Mouse (Mus musculus): Measurements from ENCODE around the gene Miga2. TPM values are rescaled to one million over a fixed set of nuclear protein-coding genes. Genes with fewer than 3 reads are reported as not detected.

The Miga2 gene
- polyA plus RNA-seq, 1 experiment = 6.9 TPM

- H3K27ac ChIP-seq (ENCODE audit: insufficient read depth, low read depth, low read length) = no peak overlapping the region
- TF ChIP-seq CTCF (IDR thresholded peaks at IDR 0.05; ENCODE audit: low read depth, low read length) (no peak), POLR2A (IDR thresholded peaks at IDR 0.05; ENCODE audit: borderline replicate concordance, low read depth, low read length) (no peak)
- peak overlapping the region; percentile 94 for H3K4me3 ChIP-seq (ENCODE audit: insufficient read depth, low read length)
- no peaks in the 10 kb centered on the region for H3K4me1 ChIP-seq (ENCODE audit: control insufficient read depth, insufficient read depth, low read length)
Measured at GRCm38 (mm10) chr2:30357552-30358510, 6.2 kb upstream of the Miga2 start.

GRCm38 (mm10) chr2:30358533-30359531 lies 5.2 kb upstream of the Miga2 start, which contains the start of gene Sh3glb2:
Sh3glb2 (minus strand) TSS chr2:30359337.
- TF ChIP-seq POLR2A (IDR thresholded peaks at IDR 0.05; ENCODE audit: borderline replicate concordance, low read depth, low read length) (no peak), CTCF (IDR thresholded peaks at IDR 0.05; ENCODE audit: low read depth, low read length) (no peak)
- Histone ChIP-seq H3K4me1 (ENCODE audit: control insufficient read depth, insufficient read depth, low read length) (no peaks in the 10 kb centered on the region), H3K27ac (ENCODE audit: insufficient read depth, low read depth, low read length) (peak within 1 kb of the TSS; percentile 4; the same call in 1 of the 2 replicates), H3K4me3 (ENCODE audit: insufficient read depth, low read length) (peak within 1 kb of the TSS; percentile 94)

- peaks cover 8% of the 10 kb centered on the region for H3K4me1 ChIP-seq (ENCODE audit: control insufficient read depth, insufficient read depth, low read length)
- TF ChIP-seq CTCF (IDR thresholded peaks at IDR 0.05; ENCODE audit: low read depth, low read length) = no peak
- no peak for TF ChIP-seq POLR2A (IDR thresholded peaks at IDR 0.05; ENCODE audit: borderline replicate concordance, low read depth, low read length)
- H3K27ac ChIP-seq (ENCODE audit: insufficient read depth, low read depth, low read length) = no peak overlapping the region
- no peak overlapping the region for H3K4me3 ChIP-seq (ENCODE audit: insufficient read depth, low read length)
Measured at GRCm38 (mm10) chr2:30360626-30361025, 3.4 kb upstream of the Miga2 start.

- Histone ChIP-seq H3K4me1 (ENCODE audit: control insufficient read depth, insufficient read depth, low read length) (peaks cover 11% of the 10 kb centered on the region), H3K4me3 (ENCODE audit: insufficient read depth, low read length) (no peak overlapping the region), H3K27ac (ENCODE audit: insufficient read depth, low read depth, low read length) (no peak overlapping the region)
- TF ChIP-seq CTCF (IDR thresholded peaks at IDR 0.05; ENCODE audit: low read depth, low read length) (no peak), POLR2A (IDR thresholded peaks at IDR 0.05; ENCODE audit: borderline replicate concordance, low read depth, low read length) (no peak)
Measured at GRCm38 (mm10) chr2:30362865-30363264, 1.2 kb upstream of the Miga2 start.

- TF ChIP-seq POLR2A (IDR thresholded peaks at IDR 0.05; ENCODE audit: borderline replicate concordance, low read depth, low read length) (no peak), CTCF (IDR thresholded peaks at IDR 0.05; ENCODE audit: low read depth, low read length) (no peak)
- H3K4me1 ChIP-seq (ENCODE audit: control insufficient read depth, insufficient read depth, low read length) = peaks cover 11% of the 10 kb centered on the region
- no peak overlapping the region for H3K27ac ChIP-seq (ENCODE audit: insufficient read depth, low read depth, low read length)
- H3K4me3 ChIP-seq (ENCODE audit: insufficient read depth, low read length) = peak overlapping the region; percentile 71
Measured at GRCm38 (mm10) chr2:30365281-30366069, 1.4 kb downstream of the Miga2 start.

- Histone ChIP-seq H3K27ac (ENCODE audit: insufficient read depth, low read depth, low read length) (no peak overlapping the region), H3K4me3 (ENCODE audit: insufficient read depth, low read length) (no peak overlapping the region), H3K4me1 (ENCODE audit: control insufficient read depth, insufficient read depth, low read length) (peaks cover 11% of the 10 kb centered on the region)
- TF ChIP-seq POLR2A (IDR thresholded peaks at IDR 0.05; ENCODE audit: borderline replicate concordance, low read depth, low read length) (no peak), CTCF (IDR thresholded peaks at IDR 0.05; ENCODE audit: low read depth, low read length) (no peak)
Measured at GRCm38 (mm10) chr2:30366203-30366602, 2.2 kb downstream of the Miga2 start.

- no peak overlapping the region for H3K27ac ChIP-seq (ENCODE audit: insufficient read depth, low read depth, low read length)
- no peak overlapping the region for H3K4me3 ChIP-seq (ENCODE audit: insufficient read depth, low read length)
- H3K4me1 ChIP-seq (ENCODE audit: control insufficient read depth, insufficient read depth, low read length) = no peaks in the 10 kb centered on the region
- no peak for TF ChIP-seq CTCF (IDR thresholded peaks at IDR 0.05; ENCODE audit: low read depth, low read length)
- no peak for TF ChIP-seq POLR2A (IDR thresholded peaks at IDR 0.05; ENCODE audit: borderline replicate concordance, low read depth, low read length)
Measured at GRCm38 (mm10) chr2:30371544-30371943, 7.5 kb downstream of the Miga2 start.

- TF ChIP-seq POLR2A (IDR thresholded peaks at IDR 0.05; ENCODE audit: borderline replicate concordance, low read depth, low read length) (no peak), CTCF (IDR thresholded peaks at IDR 0.05; ENCODE audit: low read depth, low read length) (no peak)
- no peak overlapping the region for H3K27ac ChIP-seq (ENCODE audit: insufficient read depth, low read depth, low read length)
- no peak overlapping the region for H3K4me3 ChIP-seq (ENCODE audit: insufficient read depth, low read length)
- no peaks in the 10 kb centered on the region for H3K4me1 ChIP-seq (ENCODE audit: control insufficient read depth, insufficient read depth, low read length)
Measured at GRCm38 (mm10) chr2:30372726-30373125, 8.7 kb downstream of the Miga2 start.

- H3K27ac ChIP-seq (ENCODE audit: insufficient read depth, low read depth, low read length) = no peak overlapping the region
- H3K4me3 ChIP-seq (ENCODE audit: insufficient read depth, low read length) = no peak overlapping the region
- no peak for TF ChIP-seq POLR2A (IDR thresholded peaks at IDR 0.05; ENCODE audit: borderline replicate concordance, low read depth, low read length)
- TF ChIP-seq CTCF (IDR thresholded peaks at IDR 0.05; ENCODE audit: low read depth, low read length) = no peak
- no peaks in the 10 kb centered on the region for H3K4me1 ChIP-seq (ENCODE audit: control insufficient read depth, insufficient read depth, low read length)
Measured at GRCm38 (mm10) chr2:30375893-30376292, 11.9 kb downstream of the Miga2 start.
